Mouse (Mus musculus) midbrain, embryonic 16.5 days (tissue): ENCODE measurements at regions not wholly inside any gene's neighbourhood (a gene's known extent, or its start where the extent isn't known, plus 50 kb on each side); places are given as distances from the start of the nearest gene placed in this dataset.

Source experiments
- ATAC-seq: fragments of 200-750 bp; cut with Nextera tagmentation; 2 replicates; pipeline ENCODE4 v1.8.0; 2017; ENCODE audit warnings: moderate TSS enrichment
- H3K27ac ChIP-seq: fragments of 300-500 bp; sonication (generic); 2 replicates; pipeline ENCODE4 v1.5.1; 2014; ENCODE audit warnings: mild to moderate bottlenecking, low read length, mixed read lengths
- H3K27me3 ChIP-seq: fragments of 300-500 bp; sonication (generic); 2 replicates; pipeline ENCODE4 v1.6.1; 2014; ENCODE audit warnings: low read depth, low read length, mixed read lengths; ENCODE audit not compliant: control insufficient read depth, insufficient read depth
- H3K36me3 ChIP-seq: fragments of 300-500 bp; sonication (generic); 2 replicates; pipeline ENCODE4 v1.6.1; 2014; ENCODE audit warnings: mild to moderate bottlenecking, low read length, moderate library complexity, mixed read lengths; ENCODE audit not compliant: control insufficient read depth, insufficient read depth
- H3K4me1 ChIP-seq: fragments of 300-500 bp; sonication (generic); 2 replicates; pipeline ENCODE4 v1.6.1; 2014; ENCODE audit warnings: mild to moderate bottlenecking, low read length, mixed read lengths; ENCODE audit not compliant: control insufficient read depth, insufficient read depth
- H3K4me2 ChIP-seq: fragments of 300-500 bp; sonication (generic); 2 replicates; pipeline ENCODE4 v1.6.1; 2014; ENCODE audit warnings: mild to moderate bottlenecking, low read length, mixed read lengths
- H3K4me3 ChIP-seq: fragments of 300-500 bp; sonication (generic); 2 replicates; pipeline ENCODE4 v1.5.1; 2014; ENCODE audit warnings: low read depth, mild to moderate bottlenecking, low read length, moderate library complexity, mixed read lengths
- H3K9ac ChIP-seq: fragments of 300-500 bp; sonication (generic); 2 replicates; pipeline ENCODE4 v1.6.1; 2014; ENCODE audit warnings: low read depth, low read length, mixed read lengths
- H3K9me3 ChIP-seq: fragments of 300-500 bp; sonication (generic); replicated peaks from 2 replicates; pipeline ENCODE4 v1.6.1; 2014; ENCODE audit warnings: mild to moderate bottlenecking, low read length, mixed read lengths; ENCODE audit not compliant: control insufficient read depth, poor library complexity, severe bottlenecking
- WGBS: fragments of 180-500 bp; shearing (Covaris S2); extraction: QIAGEN DNeasy Blood & Tissue Kit; methylation state at CpG from one replicate; pipeline ENCODE4 v1.1.7; 2014; 5-methylcytosine and 5-hydroxymethylcytosine counted together

GRCm38 (mm10) chr2:108919500-108920045 lies 361.0 kb upstream of the Kif18a start:
- H3K36me3 ChIP-seq, result no peaks in the 10 kb centered on the region
- H3K9ac ChIP-seq, result no peak overlapping the region
- no peak overlapping the region for H3K4me3 ChIP-seq
- WGBS, result 89% methylated on average over 3 of the region's 3 CpGs
- no peaks in the 10 kb centered on the region for H3K4me1 ChIP-seq
- H3K27ac ChIP-seq, result no peak overlapping the region
- H3K27me3 ChIP-seq, result no peaks in the 10 kb centered on the region
- no peak overlapping the region for H3K4me2 ChIP-seq
- no peaks in the 10 kb centered on the region for H3K9me3 ChIP-seq
- ATAC-seq, result no peak

- no peaks in the 10 kb centered on the region for H3K27me3 ChIP-seq
- WGBS, result 53% methylated on average over 5 of the region's 5 CpGs
- H3K27ac ChIP-seq, result no peak overlapping the region
Measured at GRCm38 (mm10) chr2:108920111-108920510, 360.4 kb upstream of the Kif18a start.

GRCm38 (mm10) chr2:108935981-108936762 lies 344.4 kb upstream of the Kif18a start:
- Histone ChIP-seq H3K9me3 (no peaks in the 10 kb centered on the region), H3K36me3 (no peaks in the 10 kb centered on the region), H3K4me3 (no peak overlapping the region), H3K27ac (no peak overlapping the region), H3K4me1 (peaks cover 7% of the 10 kb centered on the region), H3K4me2 (no peak overlapping the region), H3K9ac (no peak overlapping the region), H3K27me3 (no peaks in the 10 kb centered on the region)
- peak; percentile 91 for ATAC-seq
- 23% methylated on average over 5 of the region's 5 CpGs for WGBS

More at GRCm38 (mm10) chr2:108920111-108920510, 360.4 kb upstream of the Kif18a start:
- Histone ChIP-seq H3K4me3 (no peak overlapping the region), H3K4me1 (no peaks in the 10 kb centered on the region), H3K4me2 (no peak overlapping the region), H3K36me3 (no peaks in the 10 kb centered on the region), H3K9ac (no peak overlapping the region), H3K9me3 (no peaks in the 10 kb centered on the region)
- no peak for ATAC-seq

- Histone ChIP-seq H3K36me3 (no peaks in the 10 kb centered on the region), H3K4me3 (no peak overlapping the region), H3K4me1 (no peaks in the 10 kb centered on the region), H3K9me3 (no peaks in the 10 kb centered on the region), H3K27me3 (no peaks in the 10 kb centered on the region), H3K4me2 (no peak overlapping the region), H3K27ac (no peak overlapping the region), H3K9ac (no peak overlapping the region)
- 87% methylated on average over 5 of the region's 5 CpGs for WGBS
- no peak for ATAC-seq
Measured at GRCm38 (mm10) chr2:108980921-108981320, 299.6 kb upstream of the Kif18a start.

- Histone ChIP-seq H3K4me1 (no peaks in the 10 kb centered on the region), H3K9ac (no peak overlapping the region), H3K4me3 (no peak overlapping the region), H3K4me2 (no peak overlapping the region), H3K27ac (no peak overlapping the region), H3K27me3 (no peaks in the 10 kb centered on the region), H3K36me3 (no peaks in the 10 kb centered on the region), H3K9me3 (no peaks in the 10 kb centered on the region)
- no peak for ATAC-seq
- WGBS, result 83% methylated on average over 1 of the region's 1 CpGs
Measured at GRCm38 (mm10) chr2:109016223-109016622, 264.3 kb upstream of the Kif18a start.

- H3K9me3 ChIP-seq, result no peaks in the 10 kb centered on the region
- no peaks in the 10 kb centered on the region for H3K36me3 ChIP-seq
- no peaks in the 10 kb centered on the region for H3K27me3 ChIP-seq
- no peak overlapping the region for H3K9ac ChIP-seq
- no peak overlapping the region for H3K4me3 ChIP-seq
- ATAC-seq, result no peak
- no peaks in the 10 kb centered on the region for H3K4me1 ChIP-seq
- no peak overlapping the region for H3K4me2 ChIP-seq
- no peak overlapping the region for H3K27ac ChIP-seq
- 89% methylated on average over 1 of the region's 1 CpGs for WGBS
Measured at GRCm38 (mm10) chr2:109017018-109017707, 263.4 kb upstream of the Kif18a start.

GRCm38 (mm10) chr2:109038131-109038695 lies 242.3 kb upstream of the Kif18a start:
- no peaks in the 10 kb centered on the region for H3K27me3 ChIP-seq
- ATAC-seq, result no peak
- H3K27ac ChIP-seq, result no peak overlapping the region
- H3K4me2 ChIP-seq, result no peak overlapping the region
- H3K4me1 ChIP-seq, result no peaks in the 10 kb centered on the region
- H3K9ac ChIP-seq, result no peak overlapping the region
- 71% methylated on average over 6 of the region's 6 CpGs for WGBS
- H3K36me3 ChIP-seq, result no peaks in the 10 kb centered on the region
- no peaks in the 10 kb centered on the region for H3K9me3 ChIP-seq
- H3K4me3 ChIP-seq, result no peak overlapping the region
